Mouse (Mus musculus) hindlimb bud, embryonic 11.5 days (tissue): ENCODE results near the gene Hrasls.

Experiments used
- DNase-seq: peaks from one replicate; pipeline ENCODE4 v3.0.0-alpha.2; 2012; ENCODE audit warnings: low read depth, low spot score; ENCODE audit errors: extremely low spot score

Hrasls gene

GRCm38 (mm10) chr16:29209605-29210411 lies at the start of gene Hrasls:
Gene Hrasls, plus strand, starts transcription at chr16:29209695.
- DNase-seq = no peak

GRCm38 (mm10) chr16:29162271-29162670 lies 47.2 kb upstream of the Hrasls start:
- no peak for DNase-seq

GRCm38 (mm10) chr16:29167051-29167450 lies 42.4 kb upstream of the Hrasls start:
- DNase-seq = no peak

- DNase-seq = no peak
Measured at GRCm38 (mm10) chr16:29171741-29172140, 37.8 kb upstream of the Hrasls start.

- no peak for DNase-seq
Measured at GRCm38 (mm10) chr16:29173201-29173600, 36.3 kb upstream of the Hrasls start.

- no peak for DNase-seq
Measured at GRCm38 (mm10) chr16:29174831-29175350, 34.6 kb upstream of the Hrasls start.

GRCm38 (mm10) chr16:29192911-29193310 lies 16.6 kb upstream of the Hrasls start:
- DNase-seq = no peak

- no peak for DNase-seq
Measured at GRCm38 (mm10) chr16:29193981-29194380, 15.5 kb upstream of the Hrasls start.

GRCm38 (mm10) chr16:29195156-29195555 lies 14.3 kb upstream of the Hrasls start:
- no peak for DNase-seq

GRCm38 (mm10) chr16:29198461-29198860 lies 11.0 kb upstream of the Hrasls start:
- no peak for DNase-seq

- DNase-seq = no peak
Measured at GRCm38 (mm10) chr16:29201146-29201545, 8.3 kb upstream of the Hrasls start.

- no peak for DNase-seq
Measured at GRCm38 (mm10) chr16:29204875-29205274, 4.6 kb upstream of the Hrasls start.

GRCm38 (mm10) chr16:29205581-29205980 lies 3.9 kb upstream of the Hrasls start:
- DNase-seq = no peak

GRCm38 (mm10) chr16:29208841-29209240 lies 654 bp upstream of the Hrasls start:
- no peak for DNase-seq

- no peak for DNase-seq
Measured at GRCm38 (mm10) chr16:29216395-29217295, 7.2 kb downstream of the Hrasls start.

- DNase-seq = no peak
Measured at GRCm38 (mm10) chr16:29235951-29236350, 26.5 kb downstream of the Hrasls start.

- no peak for DNase-seq
Measured at GRCm38 (mm10) chr16:29254325-29254724, 44.8 kb downstream of the Hrasls start.
